Mouse (Mus musculus) midbrain, embryonic 16.5 days (tissue): Measurements from ENCODE around the gene S100a16. TPM values are rescaled to one million over a fixed set of nuclear protein-coding genes. Genes with fewer than 3 reads are reported as not detected.

Experiments
- ATAC-seq: fragments of 200-750 bp; cut with Nextera tagmentation; 2 replicates; pipeline ENCODE4 v1.8.0; 2017; ENCODE audit warnings: moderate TSS enrichment
- H3K27ac ChIP-seq: fragments of 300-500 bp; sonication (generic); 2 replicates; pipeline ENCODE4 v1.5.1; 2014; ENCODE audit warnings: mild to moderate bottlenecking, low read length, mixed read lengths
- H3K27me3 ChIP-seq: fragments of 300-500 bp; sonication (generic); 2 replicates; pipeline ENCODE4 v1.6.1; 2014; ENCODE audit warnings: low read depth, low read length, mixed read lengths; ENCODE audit not compliant: control insufficient read depth, insufficient read depth
- H3K36me3 ChIP-seq: fragments of 300-500 bp; sonication (generic); 2 replicates; pipeline ENCODE4 v1.6.1; 2014; ENCODE audit warnings: mild to moderate bottlenecking, low read length, moderate library complexity, mixed read lengths; ENCODE audit not compliant: control insufficient read depth, insufficient read depth
- H3K4me1 ChIP-seq: fragments of 300-500 bp; sonication (generic); 2 replicates; pipeline ENCODE4 v1.6.1; 2014; ENCODE audit warnings: mild to moderate bottlenecking, low read length, mixed read lengths; ENCODE audit not compliant: control insufficient read depth, insufficient read depth
- H3K4me2 ChIP-seq: fragments of 300-500 bp; sonication (generic); 2 replicates; pipeline ENCODE4 v1.6.1; 2014; ENCODE audit warnings: mild to moderate bottlenecking, low read length, mixed read lengths
- H3K4me3 ChIP-seq: fragments of 300-500 bp; sonication (generic); 2 replicates; pipeline ENCODE4 v1.5.1; 2014; ENCODE audit warnings: low read depth, mild to moderate bottlenecking, low read length, moderate library complexity, mixed read lengths
- H3K9ac ChIP-seq: fragments of 300-500 bp; sonication (generic); 2 replicates; pipeline ENCODE4 v1.6.1; 2014; ENCODE audit warnings: low read depth, low read length, mixed read lengths
- H3K9me3 ChIP-seq: fragments of 300-500 bp; sonication (generic); replicated peaks from 2 replicates; pipeline ENCODE4 v1.6.1; 2014; ENCODE audit warnings: mild to moderate bottlenecking, low read length, mixed read lengths; ENCODE audit not compliant: control insufficient read depth, poor library complexity, severe bottlenecking
- WGBS: fragments of 180-500 bp; shearing (Covaris S2); extraction: QIAGEN DNeasy Blood & Tissue Kit; methylation state at CpG from one replicate; pipeline ENCODE4 v1.1.7; 2014; 5-methylcytosine and 5-hydroxymethylcytosine counted together
- polyA plus RNA-seq: library from polyadenylated mRNA; unstranded; fragments of >200 nt; fragmentation: Nextera tagmentation; extraction: Ambion mirVana; gene quantifications from 2 replicates; pipeline ENCODE4 v1.2.1, GENCODE M21; 2015

S100a16 gene
- polyA plus RNA-seq, 1 experiment from 2014 or later: 36.5 TPM

- H3K27me3 ChIP-seq: no peaks in the 10 kb centered on the region
- H3K9me3 ChIP-seq: no peaks in the 10 kb centered on the region
- no peak for ATAC-seq
- H3K4me3 ChIP-seq: no peak overlapping the region
- 90% methylated on average over 3 of the region's 3 CpGs for WGBS
- no peak overlapping the region for H3K4me2 ChIP-seq
- no peaks in the 10 kb centered on the region for H3K36me3 ChIP-seq
- no peak overlapping the region for H3K9ac ChIP-seq
- no peak overlapping the region for H3K27ac ChIP-seq
- no peaks in the 10 kb centered on the region for H3K4me1 ChIP-seq
Measured at GRCm38 (mm10) chr3:90575320-90575719, 38.3 kb downstream of the S100a16 start.

GRCm38 (mm10) chr3:90576351-90577001 is 39.4 kb downstream of the S100a16 start:
- Histone ChIP-seq H3K9me3 (no peaks in the 10 kb centered on the region), H3K9ac (no peak overlapping the region), H3K27ac (no peak overlapping the region), H3K4me1 (no peaks in the 10 kb centered on the region), H3K4me2 (no peak overlapping the region), H3K36me3 (no peaks in the 10 kb centered on the region), H3K4me3 (no peak overlapping the region), H3K27me3 (no peaks in the 10 kb centered on the region)
- ATAC-seq: no peak
- WGBS: 77% methylated on average over 10 of the region's 10 CpGs

GRCm38 (mm10) chr3:90579433-90579832 is 42.4 kb downstream of the S100a16 start:
- WGBS: 83% methylated on average over 7 of the region's 7 CpGs
- H3K4me2 ChIP-seq: no peak overlapping the region
- ATAC-seq: no peak
- H3K9me3 ChIP-seq: no peaks in the 10 kb centered on the region
- no peak overlapping the region for H3K4me3 ChIP-seq
- H3K27ac ChIP-seq: no peak overlapping the region
- H3K36me3 ChIP-seq: no peaks in the 10 kb centered on the region
- no peaks in the 10 kb centered on the region for H3K27me3 ChIP-seq
- no peak overlapping the region for H3K9ac ChIP-seq
- no peaks in the 10 kb centered on the region for H3K4me1 ChIP-seq

- Histone ChIP-seq H3K9me3 (no peaks in the 10 kb centered on the region), H3K27me3 (no peaks in the 10 kb centered on the region), H3K27ac (no peak overlapping the region), H3K9ac (no peak overlapping the region), H3K4me3 (no peak overlapping the region), H3K36me3 (no peaks in the 10 kb centered on the region), H3K4me1 (no peaks in the 10 kb centered on the region), H3K4me2 (no peak overlapping the region)
- no peak for ATAC-seq
- 94% methylated on average over 5 of the region's 5 CpGs for WGBS
Measured at GRCm38 (mm10) chr3:90581141-90581540, 44.1 kb downstream of the S100a16 start.

- 94% methylated on average over 1 of the region's 1 CpGs for WGBS
Measured at GRCm38 (mm10) chr3:90582156-90582555, 45.1 kb downstream of the S100a16 start.

GRCm38 (mm10) chr3:90582556-90582955 is 45.5 kb downstream of the S100a16 start:
- Histone ChIP-seq H3K27ac (no peak overlapping the region), H3K9ac (no peak overlapping the region), H3K4me1 (no peaks in the 10 kb centered on the region), H3K36me3 (no peaks in the 10 kb centered on the region), H3K4me2 (no peak overlapping the region), H3K4me3 (no peak overlapping the region), H3K9me3 (no peaks in the 10 kb centered on the region), H3K27me3 (no peaks in the 10 kb centered on the region)
- WGBS: 93% methylated on average over 4 of the region's 4 CpGs
- ATAC-seq: no peak

More at GRCm38 (mm10) chr3:90582156-90582555, 45.1 kb downstream of the S100a16 start:
- no peaks in the 10 kb centered on the region for H3K4me1 ChIP-seq
- H3K36me3 ChIP-seq: no peaks in the 10 kb centered on the region
- no peaks in the 10 kb centered on the region for H3K9me3 ChIP-seq
- ATAC-seq: no peak
- H3K27me3 ChIP-seq: no peaks in the 10 kb centered on the region
- H3K27ac ChIP-seq: no peak overlapping the region
- no peak overlapping the region for H3K4me2 ChIP-seq
- no peak overlapping the region for H3K4me3 ChIP-seq
- H3K9ac ChIP-seq: no peak overlapping the region

- no peaks in the 10 kb centered on the region for H3K36me3 ChIP-seq
- WGBS: 42% methylated on average over 3 of the region's 3 CpGs
- no peak for ATAC-seq
Measured at GRCm38 (mm10) chr3:90583893-90584292, 46.8 kb downstream of the S100a16 start.

GRCm38 (mm10) chr3:90585595-90585994 is 48.5 kb downstream of the S100a16 start:
- WGBS: 35% methylated on average over 5 of the region's 5 CpGs
- ATAC-seq: 0 out of 2 replicates have a peak, but pooled peaks have one; percentile 34
- H3K36me3 ChIP-seq: no peaks in the 10 kb centered on the region
- H3K4me3 ChIP-seq: no peak overlapping the region
- H3K27me3 ChIP-seq: no peaks in the 10 kb centered on the region
- H3K9me3 ChIP-seq: no peaks in the 10 kb centered on the region
- no peaks in the 10 kb centered on the region for H3K4me1 ChIP-seq
- no peak overlapping the region for H3K4me2 ChIP-seq
- H3K27ac ChIP-seq: no peak overlapping the region
- H3K9ac ChIP-seq: no peak overlapping the region

More at GRCm38 (mm10) chr3:90583893-90584292, 46.8 kb downstream of the S100a16 start:
- Histone ChIP-seq H3K27ac (no peak overlapping the region), H3K27me3 (no peaks in the 10 kb centered on the region), H3K4me2 (no peak overlapping the region), H3K4me3 (no peak overlapping the region), H3K9me3 (no peaks in the 10 kb centered on the region), H3K9ac (no peak overlapping the region), H3K4me1 (no peaks in the 10 kb centered on the region)

GRCm38 (mm10) chr3:90586016-90586643 is 49.1 kb downstream of the S100a16 start:
- WGBS: 85% methylated on average over 15 of the region's 15 CpGs
- ATAC-seq: no peak
- H3K9ac ChIP-seq: no peak overlapping the region
- H3K9me3 ChIP-seq: no peaks in the 10 kb centered on the region
- H3K4me2 ChIP-seq: no peak overlapping the region
- H3K27ac ChIP-seq: no peak overlapping the region
- H3K27me3 ChIP-seq: no peaks in the 10 kb centered on the region
- H3K36me3 ChIP-seq: no peaks in the 10 kb centered on the region
- no peaks in the 10 kb centered on the region for H3K4me1 ChIP-seq
- no peak overlapping the region for H3K4me3 ChIP-seq
